Mouse (Mus musculus) kidney, adult 18-20 months (tissue): ENCODE measurements at regions not wholly inside any gene's neighbourhood (a gene's known extent, or its start where the extent isn't known, plus 50 kb on each side); places are given as distances from the start of the nearest gene placed in this dataset.
A peak's percentile ranks its signal among the peaks of the same experiment; 100 is the strongest.

Source experiments
- DNase-seq: peaks from one replicate; pipeline ENCODE4 v3.0.0; 2021

DNA sequence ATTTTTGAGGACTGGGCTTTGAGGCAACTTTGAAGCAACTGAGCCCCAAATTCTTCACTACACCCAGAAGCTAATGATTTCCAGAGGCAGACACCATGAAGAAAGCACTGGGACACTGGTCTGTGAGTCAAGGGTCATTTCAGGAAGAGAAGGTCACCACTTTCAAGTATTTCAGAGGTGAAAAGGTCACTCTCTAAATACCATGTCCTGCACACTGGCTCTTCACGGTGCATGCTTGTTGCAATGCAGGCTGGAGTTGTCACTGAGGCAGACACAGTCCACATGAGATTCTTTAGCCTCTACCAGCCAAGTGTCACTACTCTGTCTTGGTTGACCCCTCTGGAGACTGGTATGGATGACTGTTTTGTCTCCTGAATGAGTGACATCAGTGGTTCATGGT, 320.7 kb upstream of the Npvf start:
- no peak for DNase-seq

DNA sequence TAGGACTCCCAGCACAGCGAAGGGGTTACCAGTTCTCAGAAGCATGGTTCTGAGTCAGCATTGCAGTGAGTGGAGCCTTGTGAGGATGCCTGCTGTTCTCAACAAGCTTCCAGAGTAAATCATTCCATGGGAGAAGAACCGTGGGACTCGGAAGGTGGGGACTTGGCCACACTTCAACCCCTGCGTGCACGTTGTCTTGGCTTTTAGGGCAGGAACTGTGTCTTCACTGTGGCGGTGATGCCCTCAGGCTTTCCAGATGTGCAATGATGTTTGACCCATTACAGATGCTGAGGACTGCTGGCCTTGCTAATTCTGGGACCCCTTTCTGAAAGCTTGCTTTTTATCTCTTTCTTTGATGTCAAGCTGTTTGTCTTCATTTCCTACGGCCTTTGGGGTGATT, 322.7 kb upstream of the Npvf start:
- DNase-seq: no peak

DNA sequence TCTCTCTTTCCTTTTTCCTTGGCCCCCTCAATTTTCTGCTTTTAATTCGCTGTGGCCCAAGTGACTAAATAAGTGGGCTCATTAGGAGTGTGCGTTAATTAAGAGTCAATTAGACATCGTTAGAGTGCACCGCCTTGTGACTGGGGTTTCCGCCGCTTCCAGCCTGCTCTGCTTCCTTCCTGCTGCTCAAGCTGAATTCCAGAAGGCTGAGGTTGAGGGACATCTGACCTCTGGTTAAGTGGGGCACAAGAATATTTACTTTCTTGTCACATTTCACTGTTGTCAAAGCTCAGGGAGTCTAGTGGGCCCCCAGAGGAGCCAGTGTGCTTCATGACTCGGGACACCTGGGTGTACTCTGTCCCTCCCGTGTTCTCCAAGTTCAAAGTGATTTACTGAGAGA, 323.1 kb upstream of the Npvf start:
- peak; percentile 22 for DNase-seq

DNA sequence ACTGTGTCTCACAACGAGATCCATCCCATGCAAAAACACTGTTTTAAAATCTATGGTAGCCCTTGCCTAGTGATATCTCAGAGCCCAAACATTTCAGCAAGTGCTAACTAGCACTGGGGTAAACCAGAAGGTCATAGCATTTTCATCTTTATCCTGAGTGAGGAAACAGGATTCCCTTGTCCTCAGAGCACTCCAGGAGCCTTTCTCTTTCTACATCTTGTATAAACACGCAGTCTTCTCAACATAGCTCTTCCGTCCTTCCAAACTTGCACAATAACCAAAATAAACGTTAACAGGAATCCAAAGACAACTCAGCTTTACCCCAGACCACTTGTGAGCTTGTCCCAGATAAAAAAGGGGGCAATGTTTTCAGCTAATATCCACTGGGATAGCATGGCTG, 323.8 kb upstream of the Npvf start:
- no peak for DNase-seq

DNA sequence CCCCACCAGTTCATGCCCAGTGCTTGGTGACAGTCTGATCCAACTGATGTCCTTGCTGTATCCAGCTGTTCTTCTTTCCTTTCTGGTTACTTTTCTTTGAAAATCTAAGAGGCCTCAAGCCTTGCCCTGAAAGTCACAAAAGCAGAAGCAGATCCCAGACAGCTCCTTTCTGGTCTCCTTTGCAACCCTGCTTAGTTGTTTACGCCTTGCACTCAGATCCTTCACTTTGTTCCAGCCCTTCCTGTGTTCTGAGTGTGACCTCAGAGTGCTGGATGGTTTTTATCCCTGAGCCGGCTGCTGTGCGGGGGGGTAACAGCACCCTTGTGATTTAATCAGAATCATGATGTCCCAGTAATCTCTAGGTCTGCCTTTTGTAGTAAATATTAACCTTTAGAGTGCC, 324.3 kb upstream of the Npvf start:
- peak; percentile 26 for DNase-seq

DNA sequence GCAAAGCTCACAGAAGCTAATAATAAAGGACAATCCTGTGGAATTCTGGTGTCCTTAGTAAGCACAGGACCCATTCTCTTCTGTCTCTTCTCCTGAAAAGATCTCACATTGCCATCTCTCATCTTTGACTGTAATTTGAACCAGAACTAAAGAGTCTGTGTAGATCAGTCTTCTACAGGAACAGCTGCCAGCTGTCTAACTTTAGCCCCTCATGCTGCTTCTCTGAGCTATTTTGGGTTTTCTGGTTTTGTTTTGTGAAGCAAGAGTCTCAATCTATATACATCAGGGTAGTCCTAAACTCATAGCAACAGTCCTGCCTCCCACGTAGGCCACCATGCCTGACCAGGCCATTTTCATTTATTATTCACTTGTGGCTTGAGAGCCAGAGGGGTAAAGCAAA, 325.5 kb upstream of the Npvf start:
- no peak for DNase-seq

DNA sequence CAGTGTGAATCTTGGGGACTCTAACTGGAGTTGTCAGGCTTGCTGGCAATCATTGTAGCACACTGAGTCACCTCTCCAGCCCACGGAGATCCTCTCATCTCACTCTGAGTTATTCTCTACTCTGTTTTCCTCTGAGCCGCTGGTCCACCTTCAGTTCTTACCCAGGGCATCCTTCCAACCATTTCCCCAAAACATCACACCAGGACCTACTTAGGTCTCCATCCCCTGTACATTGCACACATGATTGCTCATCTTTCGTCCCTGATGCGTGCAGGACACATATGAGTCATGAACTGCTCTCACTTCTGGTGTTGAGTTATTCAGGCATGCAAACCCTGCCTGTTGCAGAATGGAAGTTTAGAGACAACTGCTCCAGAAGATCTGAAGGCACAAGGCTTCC, 326.1 kb upstream of the Npvf start:
- DNase-seq: no peak

DNA sequence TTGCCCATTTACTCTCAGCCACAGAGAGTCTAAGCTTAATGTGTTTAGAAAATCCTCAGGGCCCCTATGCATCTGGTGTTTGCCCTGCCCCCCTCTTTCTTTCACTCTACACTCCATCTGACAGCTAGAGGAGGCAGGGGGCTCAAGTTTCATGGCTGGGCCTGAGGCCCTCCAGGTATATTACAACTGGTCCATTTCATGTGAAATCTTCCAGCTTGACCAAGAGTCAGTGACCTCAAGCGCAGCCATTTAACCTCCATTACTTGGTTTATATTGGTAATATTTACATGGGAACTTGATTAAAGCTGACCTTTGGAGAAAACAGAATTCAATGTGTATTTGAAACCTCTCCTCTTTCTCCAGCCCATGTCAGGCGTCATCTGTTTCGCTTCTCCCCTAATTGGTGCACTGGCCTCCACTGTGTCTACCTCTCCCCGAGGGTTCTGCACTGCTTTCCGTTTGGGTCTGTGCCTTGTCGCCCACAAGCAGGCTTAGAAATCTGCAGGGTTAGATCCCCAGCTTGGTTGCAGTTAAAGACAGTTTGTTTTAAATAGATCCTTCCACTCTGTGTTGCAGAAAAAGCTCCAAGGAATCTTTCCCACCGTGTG, 327.6 kb upstream of the Npvf start:
- no peak for DNase-seq

DNA sequence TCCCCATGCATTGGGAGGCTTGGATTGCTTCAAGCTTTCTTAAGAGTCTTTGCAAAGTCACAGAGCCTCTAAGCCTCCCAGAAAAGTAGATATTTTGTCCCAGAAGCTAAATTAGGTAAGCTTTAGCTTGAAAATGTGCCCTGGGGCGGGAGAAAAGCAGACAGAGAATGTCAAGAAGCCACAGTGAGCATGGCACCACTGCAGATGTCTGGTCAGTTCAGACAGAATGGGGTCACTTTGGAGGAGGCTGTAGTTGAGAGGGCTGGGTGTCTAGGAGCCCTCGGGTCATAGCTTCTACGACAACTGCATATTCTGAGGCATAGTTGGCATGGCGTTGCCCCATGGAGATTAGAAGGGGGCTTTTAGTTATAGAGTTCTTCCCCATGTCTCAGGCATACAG, 328.6 kb upstream of the Npvf start:
- no peak for DNase-seq

DNA sequence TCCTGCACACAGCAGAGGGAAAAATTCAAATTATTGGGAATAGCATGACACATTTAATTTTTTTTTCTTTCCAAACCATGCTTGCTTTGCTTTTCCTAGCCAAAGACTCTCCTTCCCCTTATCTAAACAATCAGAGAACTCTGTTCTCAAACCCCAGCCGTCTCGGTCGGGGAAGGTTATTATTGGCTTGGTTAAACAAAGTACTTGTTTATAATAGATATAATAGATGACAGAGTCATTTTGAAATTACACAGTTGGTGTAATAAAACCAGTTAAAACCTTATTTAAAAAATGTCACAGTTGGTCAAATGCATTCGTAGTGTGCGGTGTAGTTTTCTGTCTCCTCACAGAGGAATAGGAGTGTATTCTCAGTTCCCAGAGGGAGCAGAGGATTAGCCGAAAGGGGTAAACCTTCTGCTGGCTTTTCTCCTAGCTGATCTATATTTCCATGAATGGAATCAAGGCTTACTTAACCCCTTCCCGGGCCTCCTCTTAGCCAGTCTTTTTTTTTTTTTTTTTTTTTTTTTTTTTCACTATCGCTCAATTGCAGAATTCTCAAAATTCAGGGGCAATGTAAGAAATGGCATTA, 329.4 kb upstream of the Npvf start:
- no peak for DNase-seq

DNA sequence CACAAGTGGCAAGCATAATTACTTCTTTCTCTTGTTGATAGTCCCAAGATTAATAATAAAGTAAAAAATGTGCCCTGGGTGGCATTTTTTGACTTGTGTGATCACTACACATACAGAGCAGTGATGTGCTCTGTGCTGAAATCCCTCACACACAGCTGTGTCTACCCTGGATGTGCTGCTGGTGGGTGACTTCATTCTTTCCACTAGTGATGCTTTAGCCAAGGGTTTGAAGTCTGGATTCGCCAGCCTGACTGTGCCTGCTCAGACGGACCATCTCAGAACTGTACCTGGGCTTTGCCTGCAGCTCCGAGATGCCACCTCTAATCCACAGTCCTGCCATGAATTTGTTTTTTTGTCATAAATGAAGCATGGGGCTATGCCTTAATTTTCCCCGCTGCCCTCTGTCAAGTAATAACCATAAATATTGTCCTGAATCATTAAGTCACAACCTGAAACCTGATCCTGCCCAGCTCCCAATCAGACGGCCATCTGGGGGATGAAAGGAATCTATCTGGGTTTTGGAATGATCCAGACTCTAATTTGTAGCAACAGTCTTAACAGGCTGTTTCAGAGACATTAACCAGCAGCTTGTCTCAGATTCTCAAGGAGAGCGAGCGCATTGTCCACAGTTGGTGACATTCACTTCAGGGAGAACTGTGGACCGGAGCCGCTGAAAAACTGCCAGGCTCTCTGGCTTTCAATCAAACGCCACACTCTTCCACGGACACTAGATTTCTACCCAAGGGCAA, 330.1 kb upstream of the Npvf start:
- no peak for DNase-seq

DNA sequence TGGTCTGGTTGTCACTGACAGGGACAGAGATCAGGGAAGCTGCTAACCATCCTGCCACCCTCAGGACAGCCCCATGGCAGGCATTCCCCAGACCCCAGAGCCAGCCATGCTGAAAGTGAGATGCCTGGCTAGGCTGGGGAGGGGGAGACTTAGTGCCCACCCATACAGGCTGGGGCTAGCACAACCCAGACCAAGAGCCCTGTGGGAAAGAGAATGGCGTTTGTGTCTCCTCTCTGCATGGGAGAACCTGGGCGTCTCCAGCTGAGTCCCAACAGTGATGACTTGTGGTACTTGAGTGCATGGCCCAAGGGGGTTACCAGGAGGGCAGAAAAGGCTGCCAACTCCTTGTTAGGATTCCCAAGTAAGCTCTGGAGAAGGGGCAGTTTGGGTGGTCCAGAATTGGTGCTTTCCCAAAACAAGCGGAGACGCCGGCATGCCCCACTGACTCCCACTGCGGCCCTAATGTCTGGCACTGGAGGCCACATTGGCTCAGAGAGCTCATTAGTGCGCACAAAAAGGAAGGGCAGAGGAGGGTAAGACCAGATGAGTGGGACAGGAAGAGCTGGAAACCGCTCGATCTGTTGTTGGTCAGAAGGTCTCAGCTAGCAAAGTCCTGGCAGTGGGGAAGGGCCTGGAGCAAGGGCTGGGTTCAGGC, 332.2 kb upstream of the Npvf start:
- DNase-seq: no peak

DNA sequence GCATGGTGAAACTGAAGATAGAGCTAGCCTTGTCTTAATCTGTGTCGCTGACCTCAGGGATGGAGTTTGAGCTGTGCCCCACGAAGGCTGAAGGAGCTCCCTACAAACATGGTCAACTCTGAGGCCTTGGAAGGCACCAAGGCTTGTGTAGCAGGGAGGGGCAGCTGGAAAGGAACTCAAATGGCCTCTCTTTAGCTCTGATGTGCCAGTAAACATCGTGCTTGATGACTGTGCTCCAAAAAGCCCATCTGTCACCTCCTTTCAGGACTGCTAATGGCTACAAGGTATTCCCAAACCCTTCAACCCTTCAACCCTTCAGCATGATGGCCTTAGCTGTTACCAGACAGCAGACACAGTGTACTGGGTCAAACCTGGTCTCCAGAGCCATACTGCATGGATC, 334.3 kb upstream of the Npvf start:
- no peak for DNase-seq

DNA sequence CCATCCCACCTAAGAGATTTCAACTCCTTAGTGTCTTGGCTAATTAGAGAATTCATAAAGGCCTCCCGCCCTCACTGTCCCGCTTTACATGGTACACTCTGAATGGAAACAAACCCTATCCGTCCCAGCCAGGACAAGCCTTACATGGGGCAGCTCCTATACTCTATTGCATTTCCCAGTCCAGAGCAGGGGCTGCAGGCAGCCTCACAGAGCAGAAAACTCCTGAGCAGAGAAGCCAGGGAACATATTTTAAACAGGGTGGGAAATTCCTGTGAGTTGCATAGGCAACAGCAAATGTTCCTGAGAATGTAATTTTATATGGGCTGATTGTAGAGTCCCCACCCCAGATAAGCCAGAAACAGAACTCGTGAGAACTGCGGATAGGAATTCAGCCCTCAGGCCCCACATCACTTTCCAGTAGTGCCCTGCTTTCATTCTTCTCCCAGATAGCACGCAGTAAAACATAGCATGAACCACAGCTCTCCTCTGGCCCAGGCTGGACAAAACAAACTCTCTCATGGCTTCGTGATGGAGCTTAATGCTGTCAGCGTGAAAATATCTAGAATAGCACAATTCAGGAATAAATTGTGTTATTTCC, 337.4 kb upstream of the Npvf start:
- DNase-seq: no peak

DNA sequence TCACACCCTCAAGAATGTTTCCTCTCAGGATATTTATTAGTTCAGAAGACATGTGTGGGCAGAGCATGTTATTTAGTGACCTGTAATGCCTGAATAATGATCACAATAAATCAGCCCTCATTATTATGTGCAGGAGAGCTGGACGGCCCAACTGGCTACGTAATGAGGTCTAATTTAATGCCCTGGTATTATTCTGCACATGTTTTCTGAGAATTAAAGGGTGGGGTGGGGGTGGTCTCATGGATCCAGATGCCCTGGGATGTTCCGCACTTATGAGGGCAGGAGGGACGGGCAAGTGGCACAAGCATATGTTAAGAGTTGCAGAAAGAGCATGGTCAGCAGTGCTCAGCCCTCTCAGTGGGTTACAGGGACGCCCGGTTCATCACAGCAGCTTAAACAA, 339.7 kb upstream of the Npvf start:
- no peak for DNase-seq

DNA sequence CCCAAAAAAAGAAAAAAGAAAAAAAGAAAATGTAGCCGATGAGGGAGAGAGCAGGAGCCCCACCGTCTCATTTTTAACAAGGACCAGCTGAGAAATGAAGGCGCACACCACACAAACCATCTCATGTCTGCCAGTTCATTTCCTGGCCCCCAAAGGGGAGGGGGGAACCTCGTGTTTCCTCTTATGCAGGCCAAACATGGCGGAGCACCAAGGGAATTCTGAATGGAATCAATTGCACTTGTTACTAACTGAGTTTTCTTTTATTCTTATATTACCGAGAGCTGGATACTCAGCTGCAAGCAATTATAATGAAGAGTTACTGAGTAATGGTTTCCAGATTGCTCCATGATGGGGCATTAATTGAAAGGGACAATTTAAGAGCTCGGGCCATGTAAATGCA, 348.5 kb upstream of the Npvf start:
- no peak for DNase-seq

DNA sequence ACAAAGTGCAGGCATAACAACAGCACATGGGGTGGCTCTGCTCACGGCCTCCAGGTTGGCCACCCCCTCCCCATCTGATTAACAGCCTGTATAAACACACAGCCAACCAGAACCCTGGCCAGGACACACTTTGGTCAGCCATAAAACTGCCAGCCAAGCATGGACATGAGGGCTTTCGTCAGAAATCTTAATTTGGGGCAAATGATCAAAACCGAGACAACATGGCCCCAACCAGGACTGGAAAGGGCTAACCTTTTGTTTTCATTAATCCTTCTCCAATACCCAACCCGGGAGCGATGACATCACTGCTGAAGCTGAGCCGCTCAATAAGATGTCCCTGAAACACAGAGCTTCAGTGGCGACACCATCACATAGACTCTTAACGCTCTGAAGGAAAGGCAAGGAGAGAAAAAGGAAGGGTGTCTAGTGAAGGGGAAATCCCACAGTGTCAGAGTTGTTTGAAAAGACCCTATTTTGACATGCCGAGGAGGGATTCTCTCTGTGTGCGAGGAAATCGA, 351.9 kb upstream of the Npvf start:
- DNase-seq: no peak

DNA sequence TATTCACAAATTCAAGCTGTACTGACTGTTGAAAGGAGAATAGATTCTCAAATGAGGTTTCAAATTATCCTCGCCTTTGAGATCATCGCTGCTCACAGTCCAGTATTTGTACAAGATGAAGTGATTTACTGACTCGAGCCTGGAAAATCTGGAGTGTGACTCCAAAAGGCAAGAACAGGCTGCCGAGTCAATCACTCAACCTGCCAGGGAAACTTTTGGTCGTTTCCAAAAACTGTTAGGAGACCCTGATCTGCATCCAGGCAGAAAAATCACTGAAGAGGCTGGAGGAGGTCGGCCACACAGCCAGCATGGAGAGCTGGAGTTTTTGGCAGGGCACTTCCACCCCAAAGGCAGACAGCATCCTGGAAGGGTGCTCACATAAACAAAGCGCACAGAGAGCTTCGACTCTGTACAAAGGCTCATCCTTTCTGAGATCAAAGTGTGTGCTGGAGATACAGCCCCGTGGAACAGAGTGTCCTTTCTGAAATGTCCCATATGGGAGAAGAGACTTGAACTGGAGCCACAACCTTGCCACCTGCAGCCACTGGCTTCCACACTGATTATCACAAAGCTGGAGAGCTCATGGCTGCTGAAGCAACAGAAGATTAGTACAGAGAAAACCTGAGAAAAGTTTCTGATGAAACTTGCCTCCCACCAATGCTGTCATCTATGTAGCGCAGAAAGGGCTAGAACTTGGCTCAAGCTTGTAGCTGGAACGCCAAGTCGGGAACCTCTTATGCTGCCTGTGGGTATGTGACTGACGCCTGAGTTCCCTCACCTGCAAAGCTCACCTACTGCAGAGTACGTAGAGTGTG, 355.5 kb upstream of the Npvf start:
- no peak for DNase-seq

DNA sequence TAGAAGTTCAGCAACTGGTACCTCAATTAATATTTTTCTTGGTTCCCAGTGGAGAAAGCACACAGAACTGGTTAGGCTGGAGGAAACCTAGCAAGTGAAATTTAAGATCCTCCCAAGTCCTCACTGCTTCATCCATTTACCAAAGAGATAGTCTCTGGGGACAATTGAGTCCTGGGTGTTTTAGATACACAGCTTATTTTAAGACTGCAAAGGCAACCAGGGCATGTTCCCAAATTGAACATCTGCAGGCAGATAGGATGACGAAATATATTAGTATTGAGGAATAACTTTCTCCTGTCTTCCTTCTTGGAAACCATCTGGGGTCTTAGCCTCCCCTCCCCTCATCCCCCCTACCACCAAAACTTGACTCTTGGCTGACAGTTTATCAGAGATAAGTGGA, 356.3 kb upstream of the Npvf start:
- DNase-seq: no peak

DNA sequence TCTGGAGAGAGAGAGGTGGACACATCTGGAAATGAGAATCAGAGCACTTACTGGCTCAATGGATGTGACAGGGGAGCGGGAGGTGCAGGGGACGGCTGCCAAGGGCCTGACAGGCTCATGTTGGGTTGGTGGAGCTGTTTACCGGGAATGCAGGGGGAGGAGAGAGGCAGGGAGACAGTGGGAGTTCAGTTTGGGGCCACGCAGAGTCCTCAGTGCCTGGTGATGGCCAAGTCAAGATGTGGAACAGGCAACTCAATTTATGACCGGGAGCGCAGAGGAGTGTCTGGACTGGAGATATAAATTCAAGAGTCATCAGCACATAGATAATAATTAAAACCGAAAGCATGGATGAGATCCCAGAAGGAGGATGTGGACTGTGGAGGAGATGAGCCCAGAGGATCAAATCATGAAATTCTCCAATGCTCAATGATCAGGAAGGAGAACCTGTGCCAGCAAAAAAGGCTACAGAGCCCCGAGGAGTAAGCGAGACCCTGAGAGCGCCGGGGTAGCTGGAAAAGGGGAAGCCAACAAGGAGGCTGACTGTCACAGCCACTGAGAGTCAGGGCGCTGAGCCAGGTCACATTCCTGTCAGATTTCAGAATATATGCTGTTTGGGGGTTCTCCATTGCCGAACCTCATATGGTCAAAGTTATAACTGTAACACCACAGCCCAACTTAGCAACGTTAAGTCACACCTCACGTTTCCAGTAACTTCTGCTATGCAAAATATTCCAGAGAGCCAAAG, 358.0 kb upstream of the Npvf start:
- no peak for DNase-seq

DNA sequence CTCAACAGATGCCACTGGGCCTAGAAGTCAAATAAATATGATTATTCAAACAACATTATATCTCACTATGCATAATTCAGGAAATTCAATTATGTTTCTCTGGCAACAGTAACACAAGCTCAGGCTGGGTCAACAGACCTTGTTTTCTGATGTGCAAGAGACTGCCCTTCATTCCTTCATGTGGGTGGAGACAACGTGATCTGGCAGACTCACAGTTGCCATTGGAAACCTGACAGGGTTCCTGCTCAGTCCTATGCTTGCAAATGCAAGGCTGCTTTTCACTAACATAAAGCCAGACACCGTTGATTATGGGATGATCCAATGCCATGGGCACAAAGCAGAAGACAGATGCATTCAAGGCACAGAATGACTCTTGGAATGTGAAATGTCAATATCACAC, 361.5 kb upstream of the Npvf start:
- DNase-seq: no peak
